Mouse (Mus musculus) stomach, postnatal 0 days (tissue): ENCODE measurements at regions not wholly inside any gene's neighbourhood (a gene's known extent, or its start where the extent isn't known, plus 50 kb on each side); places are given as distances from the start of the nearest gene placed in this dataset.

Experiments used
- CTCF ChIP-seq: IDR thresholded peaks from 2 replicates; pipeline ENCODE4 v1.5.1; 2016; ENCODE audit warnings: antibody characterized with exemption, low read depth, mild to moderate bottlenecking, moderate library complexity
- EP300 ChIP-seq: optimal IDR thresholded peaks from 2 replicates; pipeline ENCODE3; 2016; ENCODE audit warnings: antibody characterized with exemption

- TF ChIP-seq EP300, result no peak
- no peak for TF ChIP-seq CTCF
Measured at GRCm38 (mm10) chr13:110944683-110945082, 310.1 kb upstream of the Actbl2 start.
